Comparison of ENCODE assay signal across 31 mouse cellular contexts in genomic region chr8:19293060-19293459, GRCm38 (mm10). TPM values are rescaled to one million over a fixed set of nuclear protein-coding genes. Genes with fewer than 3 reads are reported as not detected.
"Had no signal": no experiment of that assay in that cellular context is flagged by ENCODE, and none has a peak within 500 bp of the region (broad histone marks: within the 10 kb centered on the region; RNA-seq: fewer than 3 reads in every experiment).

Defb3 (plus strand) TSS chr8:19293360.

RNA-seq across cellular contexts. Expression of gene Defb3, which starts in this region (rescaled TPM):
- total RNA-seq: common myeloid progenitor, adult 5-6 weeks; forebrain, postnatal 0 days; gastrocnemius, adult 18-20 months; gastrocnemius, adult 2 months; gastrocnemius, adult 8-10 months; gastrocnemius, postnatal 10 days; gastrocnemius, postnatal 14 days; gastrocnemius, postnatal 25 days; gastrocnemius, postnatal 36 days; gastrocnemius, postnatal 4 days; granulocyte monocyte progenitor cell, adult 5-6 weeks; heart, adult 18-20 months; heart, adult 2 months; heart, adult 8-10 months had no signal
- polyA plus RNA-seq: cortical plate, adult 2 months; embryonic facial prominence, embryonic 10.5 days; embryonic facial prominence, embryonic 11.5 days; embryonic facial prominence, embryonic 12.5 days; embryonic facial prominence, embryonic 13.5 days; embryonic facial prominence, embryonic 14.5 days; embryonic facial prominence, embryonic 15.5 days; erythroblast, embryonic 14.5 days; forebrain, embryonic 10.5 days; forebrain, embryonic 11.5 days; forebrain, embryonic 12.5 days; forebrain, embryonic 13.5 days; forebrain, embryonic 14.5 days; forebrain, embryonic 15.5 days; forebrain, embryonic 16.5 days; forebrain, postnatal 0 days; frontal cortex, adult 2 months; gonadal fat pad, adult 2 months; heart, adult 2 months had no signal
